Mouse (Mus musculus) forelimb bud, embryonic 11.5 days (tissue): ENCODE results near the gene Rag2.

Experiments used
- DNase-seq: peaks from one replicate; pipeline ENCODE4 v3.0.0-alpha.2; 2012; ENCODE audit warnings: low read depth, low spot score

The Rag2 gene

DNA sequence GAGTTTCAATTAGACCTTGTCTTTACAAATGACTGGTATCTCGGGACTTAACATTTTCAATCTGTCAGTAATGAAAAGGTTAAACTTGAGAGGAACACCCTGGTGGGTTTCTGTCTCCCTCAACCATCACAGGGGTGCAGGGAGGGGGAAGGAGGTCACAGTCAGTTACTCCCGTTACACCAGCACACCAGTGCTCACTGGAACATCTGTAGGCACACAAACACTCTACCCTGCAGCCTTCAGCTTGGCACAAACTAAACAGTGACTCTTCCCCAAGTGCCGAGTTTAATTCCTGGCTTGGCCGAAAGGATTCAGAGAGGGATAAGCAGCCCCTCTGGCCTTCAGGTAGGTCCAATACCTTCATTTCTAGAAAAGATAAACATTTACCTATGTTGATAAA lies at the start of gene Rag2:
Gene Rag2 (plus strand): TSS at position 193 of the 400 bp plus-strand sequence.
- no peak for DNase-seq

DNA sequence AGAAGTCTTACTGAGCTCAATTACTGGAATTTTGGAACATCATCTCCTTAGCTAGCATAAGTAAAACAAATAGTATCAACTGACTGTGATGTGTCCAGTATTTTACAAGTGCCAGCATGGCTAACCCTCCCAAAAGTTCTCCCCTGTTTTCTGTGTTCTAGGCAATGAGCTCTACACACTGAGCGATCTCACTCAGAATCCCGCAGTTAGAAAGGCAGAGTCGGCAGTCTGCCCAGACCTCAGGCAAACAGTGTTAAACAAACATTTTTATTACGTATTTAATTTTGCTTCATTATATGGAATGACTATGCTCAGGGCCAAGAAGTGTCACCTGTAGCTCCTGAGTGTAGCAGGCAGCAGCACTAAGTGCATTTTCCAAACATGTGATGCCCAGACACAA lies 47.3 kb upstream of the Rag2 start:
- no peak for DNase-seq

DNA sequence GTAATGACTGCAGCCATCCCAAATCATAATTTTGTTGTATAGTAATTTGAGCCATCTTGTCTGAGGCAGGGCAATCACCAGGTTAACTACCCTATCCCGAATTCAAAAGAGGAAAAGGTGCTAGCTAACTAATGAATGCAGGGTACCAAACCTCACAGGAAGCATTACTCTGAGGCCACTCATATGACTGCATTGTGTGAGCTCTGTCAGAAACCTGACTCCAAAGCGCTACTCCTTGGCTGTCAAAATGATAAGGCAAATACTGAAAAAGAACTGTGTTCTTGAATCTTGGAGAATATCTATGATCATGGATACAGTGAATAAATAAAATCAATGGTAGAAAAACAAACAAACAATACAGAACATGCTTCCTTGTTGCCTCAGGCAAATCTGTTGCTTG lies 44.5 kb upstream of the Rag2 start:
- DNase-seq = no peak

DNA sequence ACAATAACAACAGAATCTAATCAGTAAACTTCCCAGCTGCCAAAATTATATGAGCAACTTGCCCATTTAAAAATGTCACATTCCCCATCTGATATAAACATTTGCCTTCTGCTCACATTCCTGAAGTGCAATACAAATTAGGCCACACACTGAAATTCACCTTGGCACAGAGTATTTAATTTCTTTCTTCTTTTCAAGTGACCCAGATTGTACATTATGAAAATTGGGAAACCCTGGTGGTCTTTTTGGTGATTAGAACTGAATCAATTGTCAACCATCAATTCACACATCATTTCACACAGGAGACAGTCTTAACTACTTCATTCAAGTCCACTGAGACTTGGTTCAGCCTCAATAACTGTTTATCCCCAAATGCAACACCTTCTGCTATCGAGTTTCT lies 44.1 kb upstream of the Rag2 start:
- DNase-seq = no peak

DNA sequence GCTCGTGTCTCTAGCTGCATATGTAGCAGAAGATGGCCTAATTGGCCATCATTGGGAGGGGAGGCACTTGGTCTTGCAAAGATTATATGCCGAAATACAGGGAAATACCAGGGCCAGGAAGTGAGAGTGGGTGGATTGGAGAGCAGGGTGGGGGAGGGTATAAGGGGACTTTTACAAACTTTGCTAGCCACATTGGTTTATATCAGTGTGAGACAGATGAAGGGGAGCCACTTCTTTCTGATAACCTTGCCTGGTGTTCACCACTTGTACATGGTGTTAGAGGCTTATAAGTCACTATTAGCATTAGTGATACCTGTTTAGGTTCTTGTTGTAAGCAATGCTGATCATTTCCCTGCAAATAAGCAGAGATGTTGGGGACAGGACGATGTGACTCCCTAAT lies 43.5 kb upstream of the Rag2 start:
- DNase-seq = no peak

GRCm38 (mm10) chr2:101581418-101581817 lies 43.1 kb upstream of the Rag2 start:
- no peak for DNase-seq

DNA sequence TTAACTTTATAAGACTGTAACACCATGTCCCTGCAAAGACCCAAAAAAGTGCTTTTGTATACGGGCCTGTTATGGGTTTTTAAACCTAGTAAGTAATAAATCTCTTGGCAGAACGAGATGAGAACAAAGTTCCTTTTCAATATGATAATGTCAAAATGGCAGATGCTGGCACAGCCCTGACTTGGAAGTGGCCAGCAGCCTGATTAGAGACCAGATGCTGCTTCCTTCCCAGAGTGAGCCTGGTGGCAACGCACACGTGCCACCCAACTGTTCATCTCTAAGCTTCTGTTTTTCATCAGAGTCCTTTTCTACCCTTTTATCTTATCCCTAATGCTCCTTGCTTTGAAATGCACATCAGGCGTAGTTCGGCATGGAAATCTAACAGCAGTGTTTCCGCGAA lies 33.2 kb upstream of the Rag2 start:
- DNase-seq = no peak

- DNase-seq = peak; percentile 67
Observed at GRCm38 (mm10) chr2:101592023-101592841, 32.3 kb upstream of the Rag2 start.

GRCm38 (mm10) chr2:101592886-101593285 lies 31.6 kb upstream of the Rag2 start:
- no peak for DNase-seq

GRCm38 (mm10) chr2:101594681-101595080 lies 29.8 kb upstream of the Rag2 start:
- no peak for DNase-seq

DNA sequence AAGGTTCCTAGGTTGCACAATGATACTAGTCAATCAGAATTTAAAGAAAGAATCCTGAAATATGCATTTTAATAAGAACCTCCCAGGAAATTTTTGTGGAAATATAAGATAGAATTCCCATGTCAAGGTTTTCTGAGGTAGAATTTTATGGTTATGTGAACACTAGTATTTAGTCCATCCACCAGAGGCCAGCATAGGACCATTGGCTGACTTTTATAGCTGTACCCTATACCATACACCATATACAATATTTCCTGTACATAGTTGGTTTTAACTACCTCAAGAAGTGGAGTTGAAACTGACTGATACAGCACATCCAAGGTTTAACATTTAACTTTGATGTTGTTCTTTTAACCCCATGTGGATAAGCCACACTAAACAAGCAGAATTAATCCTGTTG lies 27.3 kb upstream of the Rag2 start:
- DNase-seq = no peak

DNA sequence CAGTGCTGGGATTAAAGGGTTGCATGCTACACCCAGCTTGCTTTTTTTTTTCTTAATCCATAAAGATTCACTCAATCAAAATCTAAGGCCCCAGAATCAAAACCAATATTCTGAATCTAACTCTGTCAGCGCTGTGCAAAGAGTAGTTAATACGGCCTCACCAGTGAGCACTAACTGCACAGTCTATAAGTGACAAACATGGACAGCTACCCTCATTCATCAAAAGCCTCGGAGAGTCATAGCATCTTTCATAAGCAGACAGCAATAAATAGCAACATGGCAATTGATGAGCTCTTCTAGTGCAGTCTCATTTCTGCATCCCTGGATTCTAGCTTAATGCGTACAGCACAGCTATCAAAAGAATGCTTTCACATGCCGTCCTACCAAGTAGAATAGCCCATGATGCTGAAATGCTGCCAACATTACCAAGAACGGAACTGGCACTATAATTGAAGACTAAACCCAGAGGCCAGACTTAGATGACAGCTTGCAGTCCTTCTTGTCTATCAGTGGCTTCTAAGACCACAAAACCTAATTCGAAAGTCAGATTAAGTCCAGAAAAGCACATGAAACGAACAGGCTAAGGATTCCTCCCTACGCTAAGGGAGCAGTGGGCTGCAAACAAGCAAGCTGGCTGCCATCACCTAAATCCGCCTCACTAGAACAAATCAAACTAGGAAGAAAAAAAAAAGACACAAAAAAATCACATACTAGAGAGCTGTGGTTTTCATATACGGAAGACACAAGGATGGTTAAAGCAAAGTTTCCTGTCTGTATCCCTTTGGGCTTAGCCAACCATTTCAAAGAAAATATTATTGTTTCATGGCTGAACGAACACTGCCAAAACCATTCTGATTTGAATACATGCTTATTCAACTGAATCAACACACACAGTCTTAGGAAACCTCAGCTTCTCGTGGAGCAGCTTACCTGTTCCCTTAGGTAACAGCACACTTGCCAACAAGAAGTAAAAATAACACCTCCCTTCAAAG lies 26.0 kb upstream of the Rag2 start:
- no peak for DNase-seq

GRCm38 (mm10) chr2:101600703-101601102 lies 23.8 kb upstream of the Rag2 start:
- no peak for DNase-seq

DNA sequence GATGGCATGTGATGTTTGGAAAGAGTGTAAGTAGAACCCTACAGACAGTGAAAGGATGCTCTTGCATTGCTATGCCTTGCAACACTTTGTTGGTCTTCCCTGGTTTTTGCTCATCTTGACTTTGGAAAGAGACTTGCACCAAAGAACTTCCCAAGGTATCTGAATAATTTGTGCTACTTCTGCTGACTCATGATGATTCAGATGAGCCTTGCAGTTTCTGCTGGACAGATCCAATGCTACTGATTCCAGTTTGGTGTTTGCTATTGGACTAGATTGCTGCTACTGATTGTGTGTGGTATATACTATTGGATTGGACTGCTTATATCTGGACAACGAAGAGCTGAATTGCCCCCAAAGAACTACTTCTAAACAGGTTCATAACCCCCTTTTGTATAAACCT lies 21.4 kb upstream of the Rag2 start:
- no peak for DNase-seq

DNA sequence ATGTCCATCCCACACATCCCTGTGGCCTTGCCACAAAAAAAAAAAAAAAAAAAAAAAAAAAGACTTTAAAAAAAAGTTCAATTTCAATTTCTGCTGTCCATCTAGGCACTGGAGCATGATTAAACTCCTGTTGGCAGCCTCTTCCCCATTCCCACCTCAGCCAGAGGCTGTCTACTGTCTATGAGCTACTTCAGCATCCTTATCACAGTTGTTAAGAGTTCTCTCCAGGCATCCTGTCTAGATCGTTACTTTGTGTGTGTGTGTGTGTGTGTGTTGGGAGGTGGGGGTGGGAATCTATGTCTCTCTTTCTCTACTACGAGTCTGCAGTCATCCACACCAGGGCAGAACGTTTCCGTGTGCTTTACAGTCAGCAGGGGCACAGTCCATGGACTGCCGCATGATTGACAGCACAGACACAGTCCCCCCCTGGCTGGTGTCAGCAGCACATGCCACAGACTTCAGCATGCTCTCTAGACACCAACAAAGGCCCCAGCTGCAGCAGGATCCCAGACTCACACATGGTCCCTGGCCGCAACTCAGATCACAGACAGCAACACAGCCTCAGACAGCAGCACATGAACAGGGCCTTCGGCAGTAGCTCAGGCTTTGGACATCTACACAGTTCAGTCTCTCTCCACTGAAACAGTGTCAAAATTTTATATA lies 16.2 kb upstream of the Rag2 start:
- DNase-seq = no peak

- no peak for DNase-seq
Observed at GRCm38 (mm10) chr2:101610861-101611260, 13.7 kb upstream of the Rag2 start.

DNA sequence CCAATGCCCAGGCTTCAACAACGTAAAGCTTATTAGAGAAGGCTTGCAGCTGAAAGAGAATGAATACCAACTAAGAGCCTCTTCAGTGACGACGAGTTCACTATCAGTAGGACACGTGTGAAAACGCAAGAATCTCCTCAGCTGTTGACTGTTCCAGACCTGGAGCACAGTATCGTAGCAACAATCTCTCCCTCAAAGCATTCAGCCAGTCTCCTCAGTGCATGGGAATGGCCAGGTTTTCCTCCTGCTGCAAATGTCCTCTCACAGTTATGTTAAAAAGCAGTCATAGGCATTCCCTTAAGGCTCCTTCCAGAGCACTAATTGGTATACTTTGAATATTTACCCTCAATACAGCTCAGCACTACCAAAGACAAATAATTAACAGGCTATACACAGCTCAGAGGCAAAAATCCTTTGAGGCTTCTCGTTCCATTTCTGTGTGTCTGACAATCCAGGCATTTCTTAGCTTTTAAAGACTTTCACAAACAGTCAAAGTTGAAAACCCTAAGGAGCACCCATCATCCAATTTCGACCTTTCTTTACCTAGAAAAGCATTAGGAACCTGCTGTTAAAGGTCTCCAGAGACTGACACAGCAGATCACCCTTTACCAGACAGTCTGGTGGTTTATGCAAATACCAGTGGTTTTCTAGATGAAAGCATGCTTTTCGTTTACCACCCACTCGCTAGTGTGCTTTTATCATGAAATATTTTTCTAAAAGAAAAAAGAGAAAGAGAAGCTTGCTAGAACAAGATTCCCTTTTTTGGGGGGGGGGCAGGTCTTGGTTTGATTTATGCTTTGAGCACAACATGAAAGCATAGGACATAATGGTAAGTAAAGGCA lies 8.8 kb upstream of the Rag2 start:
- DNase-seq = no peak

GRCm38 (mm10) chr2:101618373-101618772 lies 6.1 kb upstream of the Rag2 start:
- no peak for DNase-seq

DNA sequence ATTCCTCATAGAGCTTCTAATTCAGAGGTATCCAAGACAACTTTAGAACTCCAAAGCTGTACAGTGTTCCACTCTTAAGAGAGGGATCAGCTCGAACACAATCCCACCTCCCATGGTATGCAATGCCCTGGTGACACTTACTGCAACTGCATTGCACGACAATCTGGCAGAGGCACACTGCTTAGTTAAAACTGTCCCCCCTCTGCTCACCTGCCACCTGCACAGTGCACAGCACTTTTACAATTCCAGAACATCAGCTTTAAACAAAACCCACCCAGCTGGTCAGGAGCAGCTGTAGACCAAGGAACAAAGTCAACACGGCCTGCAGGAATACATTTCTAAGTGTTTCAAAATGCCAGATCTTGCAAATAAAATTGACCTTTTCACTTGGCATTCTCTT lies 3.6 kb upstream of the Rag2 start:
- no peak for DNase-seq

- DNase-seq = no peak
Observed at GRCm38 (mm10) chr2:101621611-101622010, 2.9 kb upstream of the Rag2 start.

GRCm38 (mm10) chr2:101623042-101623441 lies 1.5 kb upstream of the Rag2 start:
- DNase-seq = no peak
